Mouse (Mus musculus) CH12.LX (cell line): ENCODE data around the gene Dmrtc2. TPM values are rescaled to one million over a fixed set of nuclear protein-coding genes. Genes with fewer than 3 reads are reported as not detected.

Source experiments
- DNase-seq: peaks from one replicate; pipeline ENCODE4 v3.0.0-alpha.2; 2013; ENCODE audit errors: extremely low read depth
- H3K27ac ChIP-seq: 2 replicates; pipeline ENCODE4 v1.5.1; 2012; ENCODE audit warnings: low read depth, mild to moderate bottlenecking, control low read depth, moderate library complexity; ENCODE audit not compliant: insufficient read depth
- H3K27me3 ChIP-seq: replicated peaks from 2 replicates; pipeline ENCODE3; 2012; ENCODE audit warnings: inconsistent platforms
- H3K36me3 ChIP-seq, 2 experiments: replicated peaks in 1 of 2; 2 replicates each; pipeline versions ENCODE3 to v1.6.1; 2012; ENCODE audit warnings: inconsistent platforms in 1 of 2, low read length in 1 of 2, mild to moderate bottlenecking in 1 of 2, mixed read lengths in 1 of 2, moderate library complexity in 1 of 2; ENCODE audit not compliant: control insufficient read depth in 1 of 2, insufficient read depth in 1 of 2
- H3K4me1 ChIP-seq, 2 experiments: 2 replicates each; pipeline ENCODE4 v1.6.1; 2012; ENCODE audit warnings: inconsistent platforms in 1 of 2, moderate library complexity in 1 of 2; ENCODE audit not compliant: insufficient read depth in 2 of 2, control insufficient read depth in 1 of 2
- H3K4me2 ChIP-seq: 2 replicates; pipeline ENCODE4 v1.6.1; 2012; ENCODE audit warnings: low read depth, mild to moderate bottlenecking, control low read depth; ENCODE audit not compliant: poor library complexity, insufficient read depth, severe bottlenecking
- H3K4me3 ChIP-seq, 3 experiments: fragments of 150-350 bp in 1 of 3; sonication (generic) in 1 of 3; replicated peaks in 1 of 3; 2 replicates each; pipeline versions ENCODE3 to v1.5.1; 2011 to 2012; ENCODE audit warnings: low read depth in 2 of 3, low read length in 2 of 3, mild to moderate bottlenecking in 2 of 3, moderate library complexity in 2 of 3, control low read depth in 1 of 3, improper control_type of control experiment in 1 of 3, inconsistent platforms in 1 of 3, mixed read lengths in 1 of 3; ENCODE audit not compliant: poor library complexity in 1 of 3
- H3K79me2 ChIP-seq: replicated peaks from 2 replicates; pipeline ENCODE4 v1.6.1; 2012; ENCODE audit warnings: mild to moderate bottlenecking, moderate library complexity; ENCODE audit not compliant: control insufficient read depth, poor library complexity, insufficient read depth, severe bottlenecking; ENCODE audit errors: extremely low read depth
- H3K9ac ChIP-seq: 2 replicates; pipeline ENCODE4 v1.6.1; 2012; ENCODE audit warnings: low read depth, mild to moderate bottlenecking, control low read depth, moderate library complexity; ENCODE audit not compliant: insufficient read depth
- H3K9me3 ChIP-seq: replicated peaks from 2 replicates; pipeline ENCODE3; 2012; ENCODE audit warnings: low read length, inconsistent platforms, mixed read lengths
- CHD1 ChIP-seq: IDR thresholded peaks from 2 replicates; pipeline ENCODE4 v1.6.1; 2012; ENCODE audit warnings: low read depth, low read length, improper control_type of control experiment, inconsistent platforms
- CHD2 ChIP-seq: IDR thresholded peaks from 2 replicates; pipeline ENCODE4 v1.6.1; 2011; ENCODE audit warnings: low read length, improper control_type of control experiment
- CTCF ChIP-seq, 2 experiments: IDR thresholded peaks in 1 of 2; conservative IDR thresholded peaks in 1 of 2; 2 replicates each; pipeline ENCODE4 v1.5.1; 2011 to 2012; ENCODE audit warnings: low read depth in 2 of 2, low read length in 2 of 2, improper control_type of control experiment in 1 of 2, inconsistent platforms in 1 of 2, mild to moderate bottlenecking in 1 of 2, moderate library complexity in 1 of 2
- E2F4 ChIP-seq: IDR thresholded peaks from 2 replicates; pipeline ENCODE4 v1.6.1; 2011; ENCODE audit warnings: low read depth, low read length, improper control_type of control experiment; ENCODE audit not compliant: insufficient replicate concordance
- ELF1 ChIP-seq: IDR thresholded peaks from 2 replicates; pipeline ENCODE4 v1.6.1; 2014; ENCODE audit warnings: low read depth, mild to moderate bottlenecking, inconsistent platforms, low read length, improper control_type of control experiment
- EP300 ChIP-seq: IDR thresholded peaks from 2 replicates; pipeline ENCODE4 v1.6.1; 2011; ENCODE audit warnings: low read length, improper control_type of control experiment
- ETS1 ChIP-seq: conservative IDR thresholded peaks from 2 replicates; pipeline ENCODE4 v1.6.1; 2012; ENCODE audit warnings: low read depth, mild to moderate bottlenecking, inconsistent platforms, low read length, improper control_type of control experiment, moderate library complexity
- HCFC1 ChIP-seq: IDR thresholded peaks from 2 replicates; pipeline ENCODE4 v1.6.1; 2012; ENCODE audit warnings: low read depth, mild to moderate bottlenecking, inconsistent platforms, low read length, improper control_type of control experiment
- JUN ChIP-seq: IDR thresholded peaks from 2 replicates; pipeline ENCODE4 v1.6.1; 2011; ENCODE audit warnings: low read depth, mild to moderate bottlenecking, low read length, improper control_type of control experiment, moderate library complexity; ENCODE audit not compliant: insufficient read depth
- JUND ChIP-seq: conservative IDR thresholded peaks from 2 replicates; pipeline ENCODE4 v1.6.1; 2011; ENCODE audit warnings: low read depth, low read length, improper control_type of control experiment
- KAT2A ChIP-seq: IDR thresholded peaks from 2 replicates; pipeline ENCODE4 v1.6.1; 2012; ENCODE audit warnings: low read length, improper control_type of control experiment, inconsistent platforms; ENCODE audit not compliant: insufficient replicate concordance
- MAFK ChIP-seq: IDR thresholded peaks from 2 replicates; pipeline ENCODE4 v1.6.1; 2011; ENCODE audit warnings: low read length, improper control_type of control experiment; ENCODE audit not compliant: insufficient replicate concordance
- MAX ChIP-seq: IDR thresholded peaks from 2 replicates; pipeline ENCODE4 v1.6.1; 2011; ENCODE audit warnings: low read length, improper control_type of control experiment
- MAZ ChIP-seq: IDR thresholded peaks from 2 replicates; pipeline ENCODE4 v1.6.1; 2012; ENCODE audit warnings: low read depth, mild to moderate bottlenecking, inconsistent platforms, low read length, improper control_type of control experiment, moderate library complexity
- MEF2A ChIP-seq: IDR thresholded peaks from 2 replicates; pipeline ENCODE4 v1.6.1; 2014; ENCODE audit warnings: low read depth, mild to moderate bottlenecking, inconsistent platforms, low read length, improper control_type of control experiment, borderline replicate concordance
- MXI1 ChIP-seq: IDR thresholded peaks from 2 replicates; pipeline ENCODE4 v1.6.1; 2011; ENCODE audit warnings: mild to moderate bottlenecking, low read depth, low read length, improper control_type of control experiment
- MYC ChIP-seq: IDR thresholded peaks from 2 replicates; pipeline ENCODE4 v1.6.1; 2011; ENCODE audit warnings: low read depth, mild to moderate bottlenecking, improper control_type of control experiment, low read length
- NELFE ChIP-seq: IDR thresholded peaks from 2 replicates; pipeline ENCODE4 v1.6.1; 2011; ENCODE audit warnings: low read depth, low read length, improper control_type of control experiment
- NRF1 ChIP-seq: IDR thresholded peaks from 2 replicates; pipeline ENCODE4 v1.6.1; 2014; ENCODE audit warnings: low read depth, mild to moderate bottlenecking, inconsistent platforms, low read length, improper control_type of control experiment, moderate library complexity
- PAX5 ChIP-seq: IDR thresholded peaks from 2 replicates; pipeline ENCODE4 v1.6.1; 2012; ENCODE audit warnings: low read length, inconsistent platforms, mixed read lengths
- POLR2A ChIP-seq: IDR thresholded peaks from 2 replicates; pipeline ENCODE4 v1.6.1; 2011; ENCODE audit warnings: low read depth, mild to moderate bottlenecking, improper control_type of control experiment, low read length
- POLR2AphosphoS2 ChIP-seq: IDR thresholded peaks from 2 replicates; pipeline ENCODE4 v1.6.1; 2011; ENCODE audit warnings: low read depth, low read length, improper control_type of control experiment
- RAD21 ChIP-seq: IDR thresholded peaks from 2 replicates; pipeline ENCODE4 v1.6.1; 2011; ENCODE audit warnings: low read depth, mild to moderate bottlenecking, low read length, improper control_type of control experiment, moderate library complexity
- SIN3A ChIP-seq: IDR thresholded peaks from 2 replicates; pipeline ENCODE4 v1.6.1; 2012; ENCODE audit warnings: low read length, improper control_type of control experiment, inconsistent platforms
- TBP ChIP-seq: conservative IDR thresholded peaks from 2 replicates; pipeline ENCODE4 v1.6.1; 2011; ENCODE audit warnings: low read depth, low read length, improper control_type of control experiment
- TCF12 ChIP-seq: IDR thresholded peaks from 2 replicates; pipeline ENCODE4 v1.6.1; 2014; ENCODE audit warnings: low read depth, mild to moderate bottlenecking, inconsistent platforms, low read length, improper control_type of control experiment
- UBTF ChIP-seq: IDR thresholded peaks from 2 replicates; pipeline ENCODE4 v1.6.1; 2012; ENCODE audit warnings: low read depth, mild to moderate bottlenecking, inconsistent platforms, low read length, improper control_type of control experiment, moderate library complexity
- USF1 ChIP-seq: IDR thresholded peaks from 2 replicates; pipeline ENCODE4 v1.6.1; 2014; ENCODE audit warnings: low read depth, mild to moderate bottlenecking, inconsistent platforms, low read length, improper control_type of control experiment
- ZC3H11A ChIP-seq: IDR thresholded peaks from 2 replicates; pipeline ENCODE4 v1.6.1; 2012; ENCODE audit warnings: low read depth, mild to moderate bottlenecking, inconsistent platforms, low read length, improper control_type of control experiment
- ZKSCAN1 ChIP-seq: IDR thresholded peaks from 2 replicates; pipeline ENCODE4 v1.6.1; 2012; ENCODE audit warnings: low read depth, inconsistent platforms, low read length, improper control_type of control experiment, borderline replicate concordance
- ZMIZ1 ChIP-seq: IDR thresholded peaks from 2 replicates; pipeline ENCODE4 v1.6.1; 2012; ENCODE audit warnings: low read depth, mild to moderate bottlenecking, inconsistent platforms, low read length, improper control_type of control experiment
- dilution Hi-C: fragments of 300-500 bp; cut with MboI; formaldehyde crosslinking; loops from 2 replicates; pipeline ENCODE4 v1.14.3; 2020; ENCODE audit warnings: low sequenced_read_pairs; ENCODE audit not compliant: extremely low pct_unique_long_range_greater_than_20kb, extremely low pct_ligation_motif_present
- in situ Hi-C: fragments of 300-500 bp; cut with MboI; formaldehyde crosslinking; loops from 3 replicates; pipeline ENCODE4 v1.14.3; 2019; ENCODE audit warnings: low sequenced_read_pairs, low pct_ligation_motif_present, low pct_unique_long_range_greater_than_20kb, mixed read lengths
- polyA plus RNA-seq: library from polyadenylated mRNA; unstranded; fragments of >175 nt; gene quantifications from 2 replicates; pipeline ENCODE4 v1.2.1, GENCODE M21; 2012; ENCODE audit warnings: low read depth; ENCODE audit not compliant: insufficient read length
- total RNA-seq, 2 experiments: library from RNA; depleted of rRNA; stranded (reverse); fragments of 300-350 nt in 1 of 2; fragments of >200 nt in 1 of 2; gene quantifications; 2 replicates each; pipeline ENCODE4 v1.2.3; 2012 to 2014

Gene Dmrtc2
- total and polyA plus RNA-seq, 3 experiments, result not detected

- Histone ChIP-seq H3K4me3 (peak overlapping the region; percentile 75 to 95 (median 77)), H3K9me3 (no peaks in the 10 kb centered on the region), H3K27ac (peak overlapping the region; percentile 97; the same call in 1 of the 2 replicates), H3K4me1 (peaks cover 21 to 53% of the 10 kb centered on the region in 2 experiments), H3K27me3 (no peaks in the 10 kb centered on the region), H3K9ac (peak overlapping the region; percentile 98), H3K36me3 (peaks cover 37 to 58% of the 10 kb centered on the region in 2 experiments), H3K4me2 (peak overlapping the region; percentile 63), H3K79me2 (peaks cover 39% of the 10 kb centered on the region)
- dilution Hi-C loops, result no loop called here
- in situ Hi-C loops, result loop anchor here (10.0 kb wide), 1 partner anchor 49 kb away; no protein-coding TSS in a partner anchor
- no peak for DNase-seq
- TF ChIP-seq EP300 (no peak), NELFE (no peak), POLR2AphosphoS2 (0 out of 2 replicates have a peak, but pooled peaks have one; percentile 10), CTCF (conservative IDR thresholded peaks at IDR 0.05 in 1 of 2, IDR thresholded peaks at IDR 0.05 in 1 of 2; ENCODE audit: low read depth in 2 of 2, low read length in 2 of 2) (no peak), POLR2A (no peak)
Observed at GRCm38 (mm10) chr7:24903444-24903825, 33.6 kb downstream of the Dmrtc2 start.

- H3K4me2 ChIP-seq, result peak overlapping the region; percentile 92
- H3K27ac ChIP-seq, result peak overlapping the region; percentile 64
- H3K79me2 ChIP-seq, result peaks cover 36% of the 10 kb centered on the region
- dilution Hi-C loops, result no loop called here
- no peaks in the 10 kb centered on the region for H3K27me3 ChIP-seq
- peaks cover 21 to 53% of the 10 kb centered on the region in 2 experiments for H3K4me1 ChIP-seq
- H3K36me3 ChIP-seq, result peaks cover 42 to 61% of the 10 kb centered on the region in 2 experiments
- H3K9ac ChIP-seq, result peak overlapping the region; percentile 98
- H3K4me3 ChIP-seq, result peak overlapping the region; percentile 77 to 95 (median 79)
- in situ Hi-C loops, result loop anchor here (10.0 kb wide), 1 partner anchor 49 kb away; no protein-coding TSS in a partner anchor
- DNase-seq, result peak; percentile 98
- no peaks in the 10 kb centered on the region for H3K9me3 ChIP-seq
- peak; percentile 95 for TF ChIP-seq MAZ
- TF ChIP-seq POLR2A, result peak; percentile 73
- peak; percentile 83; the same call in 1 of the 2 replicates for TF ChIP-seq KAT2A
- TF ChIP-seq POLR2AphosphoS2, result peak; percentile 77; the same call in 1 of the 2 replicates
- TF ChIP-seq ZC3H11A, result no peak
- peak; percentile 59 for TF ChIP-seq ETS1
- no peak for TF ChIP-seq JUND
- TF ChIP-seq PAX5, result no peak
- TF ChIP-seq TCF12, result peak; percentile 82
- TF ChIP-seq ELF1, result peak; percentile 98
- no peak for TF ChIP-seq E2F4
- TF ChIP-seq SIN3A, result peak; percentile 96
- peak; percentile 93 for TF ChIP-seq HCFC1
- no peak for TF ChIP-seq CHD1
- no peak for TF ChIP-seq MAFK
- no peak for TF ChIP-seq ZKSCAN1
- TF ChIP-seq USF1, result no peak
- TF ChIP-seq CTCF (conservative IDR thresholded peaks at IDR 0.05 in 1 of 2, IDR thresholded peaks at IDR 0.05 in 1 of 2; ENCODE audit: low read depth in 2 of 2, low read length in 2 of 2), result peak in 1 of 2 experiments; percentile 23; a peak in 1 of 4 replicates
- peak; percentile 96 for TF ChIP-seq MXI1
- TF ChIP-seq TBP, result peak; percentile 81
- peak; percentile 94 for TF ChIP-seq MAX
- no peak for TF ChIP-seq EP300
- peak; percentile 86 for TF ChIP-seq MYC
- peak; percentile 81 for TF ChIP-seq ZMIZ1
- TF ChIP-seq MEF2A, result peak; percentile 71; the same call in 1 of the 2 replicates
- TF ChIP-seq NRF1, result peak; percentile 34; the same call in 1 of the 2 replicates
- TF ChIP-seq JUN, result no peak
- no peak; the same call in 1 of the 2 replicates for TF ChIP-seq RAD21
- 0 out of 2 replicates have a peak, but pooled peaks have one; percentile 14 for TF ChIP-seq CHD2
- TF ChIP-seq UBTF, result peak; percentile 54; the same call in 1 of the 2 replicates
Observed at GRCm38 (mm10) chr7:24904070-24904483, 34.2 kb downstream of the Dmrtc2 start.
